Mouse (Mus musculus): Measurements from ENCODE around the gene Vmn1r39.
"Not testable (repeated sequence)": the region's sequence is repeated elsewhere in the genome, so short reads cannot be mapped to it uniquely, and the experiment has no call there.

Gene Vmn1r39

DNA sequence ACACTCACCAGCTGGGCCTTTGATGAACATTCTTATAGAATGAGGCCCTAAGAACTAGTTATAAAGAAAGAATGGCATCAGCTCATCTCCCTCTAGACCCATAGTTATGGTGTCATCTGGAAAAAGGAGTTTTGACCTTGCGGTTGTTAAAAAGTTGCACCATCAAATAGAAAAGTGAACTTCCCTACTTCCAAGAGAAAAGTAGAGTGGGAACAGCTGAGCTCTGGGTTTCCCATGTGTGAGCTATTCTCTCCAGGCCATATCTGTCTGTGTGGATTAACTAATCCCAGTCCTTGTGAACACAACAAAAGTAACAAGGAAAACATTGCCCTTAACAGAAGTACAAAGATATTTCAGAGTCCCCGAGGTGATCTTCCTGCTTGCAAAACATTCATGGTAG, at the start of gene Vmn1r39:
Gene Vmn1r39, minus strand, starts transcription at position 101 of the 400 bp plus-strand sequence.
- DNase-seq (ENCODE audit: low read depth, low spot score): no peak

DNA sequence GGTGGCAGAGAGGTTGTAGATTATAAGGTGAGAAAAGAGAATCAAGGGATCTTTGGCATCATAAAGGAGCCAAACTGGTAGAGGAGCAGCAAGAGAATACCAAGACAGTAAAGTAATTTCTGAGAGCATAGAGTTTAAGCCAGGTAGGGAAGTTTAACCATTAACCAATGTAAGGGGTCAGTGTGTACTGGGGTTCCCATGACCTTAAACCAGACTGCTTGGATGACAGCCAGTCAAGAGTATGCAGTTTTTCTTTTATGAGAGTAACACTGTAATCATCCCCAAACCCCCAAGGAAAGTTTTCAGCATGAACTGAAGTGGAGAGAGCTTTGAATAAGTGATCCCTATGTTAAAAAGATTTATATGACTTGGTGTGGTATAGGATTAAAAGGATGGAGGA, 49.0 kb upstream of the Vmn1r39 start:
- no peak for DNase-seq (ENCODE audit: low read depth, low spot score)

DNA sequence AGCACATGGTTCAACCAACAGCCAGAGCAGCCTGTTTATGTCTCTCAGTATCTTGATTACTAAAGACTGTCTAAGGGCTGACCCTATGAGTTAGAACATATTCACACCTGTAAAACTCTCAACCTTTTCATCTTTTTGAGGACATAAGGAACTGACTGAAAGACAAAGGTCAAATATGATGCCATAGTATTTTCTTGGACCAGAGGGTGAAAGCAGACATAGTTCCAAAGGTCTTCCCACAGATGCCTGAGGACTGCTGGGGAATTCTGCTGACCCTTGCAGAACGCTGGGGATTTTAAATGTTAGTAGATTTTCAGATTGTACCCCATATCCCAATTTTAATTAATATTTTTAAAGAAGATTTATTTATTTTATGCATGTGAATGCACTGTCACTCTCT, 47.9 kb upstream of the Vmn1r39 start:
- no peak for DNase-seq (ENCODE audit: low read depth, low spot score)

DNA sequence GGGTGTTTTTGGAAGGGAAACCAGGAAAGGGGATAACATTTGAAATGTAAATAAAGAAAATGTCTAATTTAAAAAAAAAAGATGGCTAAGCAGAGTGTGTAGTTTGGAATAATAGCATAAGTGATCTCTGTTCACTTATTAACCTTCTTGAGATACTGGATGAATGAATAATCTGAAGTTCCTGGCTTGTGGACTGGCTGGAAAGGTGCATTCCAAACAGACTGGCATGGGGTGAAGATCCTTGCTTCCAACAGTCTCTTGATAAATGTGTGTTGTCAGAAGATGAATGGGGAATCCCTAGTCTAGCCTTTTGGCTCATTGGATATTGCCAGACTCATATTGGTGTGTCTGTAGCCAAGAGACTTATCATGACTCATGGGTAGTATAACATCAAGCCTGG, 45.8 kb upstream of the Vmn1r39 start:
- DNase-seq (ENCODE audit: low read depth, low spot score): no peak

DNA sequence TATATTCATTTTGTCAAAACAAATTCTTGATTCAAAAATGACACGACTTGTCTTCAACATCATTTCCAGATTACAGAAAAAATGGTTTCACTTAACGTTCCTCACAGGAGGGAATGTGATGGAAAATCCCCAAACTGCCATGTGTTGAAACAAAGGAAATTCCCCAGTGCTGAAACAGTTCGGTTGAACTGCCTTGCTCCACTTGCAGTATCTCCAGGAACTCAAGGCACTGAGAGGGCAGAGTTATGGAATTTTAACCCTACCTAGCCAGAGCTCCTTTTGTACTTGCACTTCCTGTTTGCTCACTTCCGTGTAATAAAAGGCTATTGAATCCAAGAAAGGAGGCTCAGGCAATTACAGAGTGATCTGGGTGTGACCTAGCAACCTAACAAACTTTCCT, 38.5 kb upstream of the Vmn1r39 start:
- DNase-seq (ENCODE audit: low read depth, low spot score): no peak

DNA sequence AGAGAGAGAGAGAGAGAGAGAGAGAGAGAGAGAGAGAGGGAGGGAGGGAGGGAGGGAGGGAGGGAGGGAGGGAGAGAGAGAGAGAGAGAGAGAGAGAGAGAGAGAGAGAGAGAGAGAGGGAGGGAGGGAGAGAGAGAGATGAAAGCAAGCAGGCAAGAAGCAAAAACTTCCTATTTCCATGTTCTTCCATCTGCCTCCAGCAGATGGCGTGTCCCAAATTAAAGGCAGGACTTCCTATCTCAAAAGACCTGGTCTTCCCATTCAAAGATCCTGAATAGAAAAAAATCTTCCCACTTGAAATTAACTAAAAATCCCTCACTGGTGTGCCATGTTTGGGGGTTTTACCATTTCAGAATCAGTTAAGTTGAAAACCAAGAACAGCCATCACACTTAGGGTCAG, 30.2 kb upstream of the Vmn1r39 start:
- DNase-seq (ENCODE audit: low read depth, low spot score): not testable (repeated sequence)

DNA sequence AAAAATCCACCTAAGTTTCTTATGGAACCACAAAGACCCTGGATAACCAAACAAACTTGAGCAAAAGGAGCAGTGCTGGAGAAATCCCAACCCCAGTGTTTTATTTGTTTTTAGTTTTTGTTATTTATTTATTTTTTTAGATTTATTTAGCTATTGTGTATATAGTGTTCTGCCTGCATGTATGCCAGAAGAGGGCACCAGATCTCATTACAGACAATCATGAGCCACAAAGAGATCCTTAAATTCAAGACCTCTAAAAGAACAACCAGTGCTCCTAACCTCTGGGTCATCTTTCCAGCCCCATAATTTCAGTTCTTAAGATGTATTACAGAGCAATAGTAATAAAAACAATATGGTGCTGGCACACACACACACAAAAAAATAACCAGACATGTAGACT, 26.5 kb upstream of the Vmn1r39 start:
- DNase-seq (ENCODE audit: low read depth, low spot score): no peak

DNA sequence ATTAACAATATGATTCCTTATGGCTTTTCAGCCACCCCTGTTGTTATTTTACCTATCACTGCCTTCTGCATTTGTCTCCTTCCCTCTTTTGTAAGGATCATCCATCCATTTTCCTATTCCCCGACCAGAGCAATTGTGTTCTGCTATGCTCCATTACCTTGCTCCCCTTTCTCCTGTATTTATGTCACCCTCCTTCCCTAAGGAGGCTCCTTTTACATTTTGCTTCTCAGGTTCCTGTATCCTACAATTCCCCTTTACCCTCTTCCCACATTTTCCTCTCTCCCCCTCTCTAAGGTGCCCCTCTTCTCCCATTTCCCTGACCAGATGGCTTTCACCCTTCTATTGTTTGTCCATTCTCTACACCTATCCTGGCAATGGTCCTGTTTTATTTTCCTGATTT, 4.1 kb downstream of the Vmn1r39 start:
- DNase-seq (ENCODE audit: low read depth, low spot score): no peak

DNA sequence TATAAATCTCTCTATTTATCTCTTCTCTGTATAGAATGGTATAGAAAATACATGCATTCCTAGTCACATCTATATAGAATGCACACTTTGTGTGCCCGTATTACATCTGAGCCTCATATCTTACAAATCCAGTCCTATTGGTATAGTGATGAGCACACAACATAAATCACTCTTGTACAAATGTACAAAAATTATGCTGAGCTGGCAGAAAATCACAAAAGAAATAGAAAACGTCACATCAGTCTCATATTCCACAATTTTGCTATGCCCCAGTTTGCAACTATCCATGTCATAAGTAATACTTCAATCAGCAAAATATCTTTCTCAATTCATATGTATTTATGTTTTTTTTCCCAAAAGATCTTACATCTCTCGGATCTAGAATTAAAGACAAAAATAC, 4.7 kb downstream of the Vmn1r39 start:
- no peak for DNase-seq (ENCODE audit: low read depth, low spot score)

DNA sequence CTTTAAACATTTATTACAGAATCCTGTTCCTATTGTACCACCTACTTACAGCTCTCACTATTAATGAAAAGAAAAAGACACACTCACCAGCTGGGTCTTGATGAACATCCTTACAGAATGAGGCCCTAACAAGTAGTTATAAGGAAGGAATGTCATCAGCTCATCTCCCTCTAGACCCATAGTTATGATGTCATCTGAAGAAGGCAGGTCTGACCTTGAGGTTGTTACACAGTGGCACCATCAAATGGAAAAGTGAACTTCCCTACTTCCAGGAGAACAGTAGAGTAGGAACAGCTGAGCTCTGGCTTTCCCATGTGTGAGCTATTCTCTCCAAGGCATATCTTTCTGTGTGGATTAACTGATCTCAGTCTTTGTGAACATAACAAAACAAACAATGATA, 27.9 kb downstream of the Vmn1r39 start, which contains the start of gene Vmn1r38:
Gene Vmn1r38, minus strand, starts transcription at position 101 of the 400 bp plus-strand sequence.
- DNase-seq (ENCODE audit: low read depth, low spot score): not testable (repeated sequence)
